Mouse (Mus musculus) ES-Bruce4 (cell line): ENCODE data around the gene Pnp. TPM values are rescaled to one million over a fixed set of nuclear protein-coding genes. Genes with fewer than 3 reads are reported as not detected.
A peak's percentile ranks its signal among the peaks of the same experiment; 100 is the strongest.
"Not testable (repeated sequence)": the region's sequence is repeated elsewhere in the genome, so short reads cannot be mapped to it uniquely, and the experiment has no call there.

Source experiments
- H3K27ac ChIP-seq: 2 replicates; pipeline ENCODE4 v1.5.1; 2012; ENCODE audit warnings: low read length, inconsistent platforms; ENCODE audit not compliant: insufficient read depth
- H3K27me3 ChIP-seq: 2 replicates; pipeline ENCODE4 v1.6.1; 2012; ENCODE audit warnings: mild to moderate bottlenecking, low read length, inconsistent platforms; ENCODE audit not compliant: control insufficient read depth, poor library complexity, insufficient read depth, severe bottlenecking
- H3K36me3 ChIP-seq: 2 replicates; pipeline ENCODE4 v1.6.1; 2012; ENCODE audit warnings: inconsistent platforms, mild to moderate bottlenecking, low read length, moderate library complexity; ENCODE audit not compliant: control insufficient read depth, poor library complexity, insufficient read depth, severe bottlenecking
- H3K4me1 ChIP-seq: one replicate; pipeline ENCODE4 v1.8.1; 2011; ENCODE audit warnings: low read length; ENCODE audit not compliant: control insufficient read depth, insufficient read depth
- H3K4me3 ChIP-seq: 2 replicates; pipeline ENCODE4 v1.5.1; 2011; ENCODE audit warnings: low read depth, mild to moderate bottlenecking, low read length
- H3K9ac ChIP-seq: 2 replicates; pipeline ENCODE4 v1.6.1; 2012; ENCODE audit warnings: low read depth, mild to moderate bottlenecking, inconsistent platforms; ENCODE audit not compliant: poor library complexity, severe bottlenecking
- H3K9me3 ChIP-seq: replicated peaks from 2 replicates; pipeline ENCODE4 v1.6.1; 2012; ENCODE audit warnings: mild to moderate bottlenecking, low read length, inconsistent platforms; ENCODE audit not compliant: control insufficient read depth, poor library complexity, insufficient read depth, severe bottlenecking
- CTCF ChIP-seq: IDR thresholded peaks from one replicate; pipeline ENCODE4 v1.8.1; 2011; ENCODE audit warnings: low read depth, low read length
- EP300 ChIP-seq: IDR thresholded peaks from 2 replicates; pipeline ENCODE4 v1.6.1; 2011; ENCODE audit warnings: low read depth, low read length; ENCODE audit not compliant: insufficient read depth
- POLR2A ChIP-seq: IDR thresholded peaks from one replicate; pipeline ENCODE4 v1.8.1; 2011; ENCODE audit warnings: low read length; ENCODE audit not compliant: insufficient read depth
- polyA plus RNA-seq: library from polyadenylated mRNA; stranded (reverse); fragments of >200 nt; gene quantifications from 2 replicates; pipeline ENCODE4 v1.2.4, GENCODE M21; 2011; ENCODE audit warnings: low read depth; ENCODE audit not compliant: missing spikeins, insufficient read depth, insufficient read length

The Pnp gene
- polyA plus RNA-seq, 1 experiment: 58.9 TPM

DNA sequence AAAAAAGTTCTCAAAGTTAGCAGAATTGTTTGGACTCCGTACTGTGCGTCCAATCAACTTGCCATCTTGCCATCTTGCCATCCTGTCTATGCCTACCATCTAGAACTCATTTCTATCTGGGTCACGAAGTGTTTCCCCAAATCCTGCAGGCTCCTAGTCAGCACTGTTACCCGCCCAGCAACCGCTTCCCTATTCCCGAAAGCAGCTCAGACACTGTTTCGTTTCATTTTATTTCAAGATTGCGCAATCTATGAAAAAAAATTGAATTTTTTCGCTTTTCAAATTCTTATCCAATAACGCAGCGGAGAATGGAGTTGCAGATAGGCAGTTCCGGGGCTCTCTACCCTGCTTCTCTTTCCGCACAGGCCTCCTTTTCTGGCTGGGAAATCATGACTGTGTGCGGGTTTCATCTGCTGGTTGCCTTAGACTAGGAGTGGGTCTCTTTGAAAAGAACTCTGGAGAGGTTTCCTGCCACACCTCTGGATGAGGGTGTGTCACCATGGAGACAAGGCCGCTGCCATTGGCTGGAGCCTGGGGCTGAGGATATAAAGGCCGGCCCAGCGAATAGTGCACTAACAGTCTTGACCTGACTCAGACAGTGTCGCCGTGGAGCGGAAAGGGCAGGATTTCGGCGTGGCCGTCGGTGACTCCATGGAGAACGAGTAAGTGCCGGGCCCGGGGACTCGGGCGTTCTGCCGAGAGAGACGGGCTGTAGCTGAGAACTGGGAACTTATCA lies 13.2 kb downstream of the Pnp start, which contains the start of gene Gm49342:
Gene Gm49342 (plus strand): TSS at position 586 of the 736 bp plus-strand sequence.
- Histone ChIP-seq H3K27ac (peak within 1 kb of the TSS; percentile 77), H3K27me3 (no peaks in the 10 kb centered on the region), H3K4me3 (peak within 1 kb of the TSS; percentile 52), H3K36me3 (no peaks in the 10 kb centered on the region), H3K9ac (peak within 1 kb of the TSS; percentile 57), H3K4me1 (peaks cover 2% of the 10 kb centered on the region), H3K9me3 (no peaks in the 10 kb centered on the region)
- TF ChIP-seq CTCF (no peak), EP300 (0 out of 2 replicates have a peak, but pooled peaks have one; percentile 24), POLR2A (peak; percentile 95)

DNA sequence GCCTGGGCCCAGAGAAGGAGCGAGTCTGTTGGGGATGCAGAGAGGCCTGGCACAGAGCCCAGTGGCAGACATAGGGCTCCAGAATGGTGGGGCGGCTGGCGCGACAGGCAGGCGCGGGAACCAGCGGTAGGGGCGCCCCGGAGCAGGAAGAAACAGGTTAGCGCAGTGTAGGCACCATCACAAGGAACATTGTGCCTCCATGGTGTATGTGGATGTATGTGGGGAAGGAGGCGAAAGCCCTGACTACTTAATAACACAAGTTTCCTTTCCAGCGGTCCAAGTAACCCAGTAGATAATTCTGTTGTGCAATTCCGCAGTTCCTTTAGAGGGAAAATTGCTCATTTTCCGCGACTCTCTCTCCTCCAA lies 13.8 kb downstream of the Pnp start:
- Histone ChIP-seq H3K9ac (peak overlapping the region; percentile 57), H3K4me3 (peak overlapping the region; percentile 52), H3K27ac (peak overlapping the region; percentile 77)
- not testable (repeated sequence) for H3K9me3 ChIP-seq, H3K4me1 ChIP-seq, H3K36me3 ChIP-seq, H3K27me3 ChIP-seq

DNA sequence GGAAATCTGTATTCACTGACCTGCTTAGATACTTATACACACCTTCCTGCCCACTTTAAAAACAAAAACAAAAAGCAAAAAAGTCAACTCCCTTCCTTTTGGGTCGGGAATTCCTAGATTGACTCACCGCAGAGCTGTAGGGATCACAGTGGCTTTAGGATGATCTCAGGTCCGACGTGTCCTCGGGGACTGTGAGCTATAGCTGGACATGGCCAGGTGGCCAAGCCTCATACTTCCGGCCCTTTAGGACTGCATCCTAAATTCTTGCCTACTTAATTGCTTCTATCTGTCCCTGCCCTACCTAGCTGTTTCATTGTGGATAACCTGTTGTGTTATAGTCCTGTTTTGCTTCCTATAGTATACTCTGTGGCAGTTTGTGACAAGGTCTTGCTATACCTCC lies 14.2 kb downstream of the Pnp start:
- not testable (repeated sequence) for H3K4me1 ChIP-seq, H3K36me3 ChIP-seq, H3K27me3 ChIP-seq, H3K9me3 ChIP-seq
- peak overlapping the region; percentile 57 for H3K9ac ChIP-seq
- peak overlapping the region; percentile 52 for H3K4me3 ChIP-seq
- peak overlapping the region; percentile 77 for H3K27ac ChIP-seq

DNA sequence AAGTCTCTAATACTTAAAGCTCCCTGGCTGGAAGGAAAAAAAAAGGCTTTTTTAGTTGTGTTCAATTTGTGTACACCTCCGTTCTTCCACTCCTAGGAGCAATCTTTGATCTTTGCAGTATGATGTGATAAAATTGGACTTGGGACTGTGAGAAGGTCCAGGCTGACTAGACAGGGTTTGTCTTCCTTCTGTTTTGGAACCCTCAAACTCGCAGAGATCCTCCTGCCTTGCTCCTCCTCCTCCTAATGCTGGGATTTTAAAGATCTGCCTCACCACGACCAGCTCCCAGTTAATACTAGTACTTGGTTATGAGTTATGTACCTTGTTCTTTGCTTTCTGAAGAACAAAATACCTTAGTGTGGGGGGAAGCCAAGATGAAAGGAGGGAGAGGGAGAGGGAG lies 14.6 kb downstream of the Pnp start:
- H3K9me3 ChIP-seq, H3K36me3 ChIP-seq, H3K4me1 ChIP-seq, H3K27ac ChIP-seq, H3K27me3 ChIP-seq: not testable (repeated sequence)
- peak overlapping the region; percentile 57; the same call in 1 of the 2 replicates for H3K9ac ChIP-seq
- H3K4me3 ChIP-seq: peak overlapping the region; percentile 54

DNA sequence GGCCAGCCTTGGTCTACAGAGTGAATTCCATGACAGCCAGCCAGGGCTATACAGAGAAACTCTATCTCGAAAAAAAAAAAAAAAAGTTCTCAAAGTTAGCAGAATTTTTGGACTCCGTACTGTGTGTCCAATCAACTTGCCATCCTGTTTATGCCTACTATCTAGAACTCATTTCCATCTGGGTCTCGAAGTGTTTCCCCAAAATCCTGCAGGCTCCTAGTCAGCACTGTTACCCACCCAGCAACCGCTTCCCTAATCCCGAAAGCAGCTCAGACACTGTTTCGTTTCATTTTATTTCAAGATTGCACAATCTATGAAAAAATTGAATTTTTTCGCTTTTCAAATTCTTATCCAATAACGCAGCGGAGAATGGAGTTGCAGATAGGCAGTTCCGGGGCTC lies 24.6 kb downstream of the Pnp start:
- TF ChIP-seq EP300 (no peak), CTCF (no peak), POLR2A (no peak)
- peak overlapping the region; percentile 79; the same call in 1 of the 2 replicates for H3K27ac ChIP-seq
- H3K4me1 ChIP-seq: no peaks in the 10 kb centered on the region
- peaks cover 4% of the 10 kb centered on the region; the same call in 1 of the 2 replicates for H3K36me3 ChIP-seq
- H3K9me3 ChIP-seq: no peaks in the 10 kb centered on the region
- no peak overlapping the region for H3K9ac ChIP-seq
- no peaks in the 10 kb centered on the region for H3K27me3 ChIP-seq
- no peak overlapping the region for H3K4me3 ChIP-seq

DNA sequence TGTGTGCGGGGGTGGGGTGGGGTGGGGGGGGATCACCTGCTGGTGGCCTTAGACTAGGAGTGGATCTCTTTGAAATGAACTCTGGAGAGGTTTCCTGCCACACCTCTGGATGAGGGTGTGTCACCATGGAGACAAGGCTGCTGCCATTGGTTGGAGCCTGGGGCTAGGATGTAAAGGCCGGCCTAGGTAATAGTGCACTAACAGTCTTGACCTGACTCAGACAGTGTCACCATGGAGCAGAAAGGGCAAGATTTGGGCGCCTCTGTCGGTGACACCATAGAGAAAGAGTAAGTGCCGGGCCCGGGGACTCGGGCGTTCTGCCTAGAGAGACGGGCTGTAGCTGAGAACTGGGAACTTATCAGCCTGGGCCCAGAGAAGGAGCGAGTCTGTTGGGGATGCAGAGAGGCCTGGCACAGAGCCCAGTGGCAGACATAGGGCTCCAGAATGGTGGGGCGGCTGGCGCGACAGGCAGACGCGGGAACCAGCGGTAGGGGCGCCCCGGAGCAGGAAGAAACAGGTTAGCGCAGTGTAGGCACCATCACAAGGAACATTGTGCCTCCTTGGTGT lies 25.1 kb downstream of the Pnp start, which contains the start of gene Pnp2:
Gene Pnp2 (plus strand): TSS at position 51 of the 567 bp plus-strand sequence.
- not testable (repeated sequence) for H3K36me3 ChIP-seq, H3K4me1 ChIP-seq, H3K27me3 ChIP-seq, H3K9me3 ChIP-seq
- Histone ChIP-seq H3K9ac (peak within 1 kb of the TSS; percentile 40; the same call in 1 of the 2 replicates), H3K27ac (peak within 1 kb of the TSS; percentile 79), H3K4me3 (peak within 1 kb of the TSS; percentile 19)

DNA sequence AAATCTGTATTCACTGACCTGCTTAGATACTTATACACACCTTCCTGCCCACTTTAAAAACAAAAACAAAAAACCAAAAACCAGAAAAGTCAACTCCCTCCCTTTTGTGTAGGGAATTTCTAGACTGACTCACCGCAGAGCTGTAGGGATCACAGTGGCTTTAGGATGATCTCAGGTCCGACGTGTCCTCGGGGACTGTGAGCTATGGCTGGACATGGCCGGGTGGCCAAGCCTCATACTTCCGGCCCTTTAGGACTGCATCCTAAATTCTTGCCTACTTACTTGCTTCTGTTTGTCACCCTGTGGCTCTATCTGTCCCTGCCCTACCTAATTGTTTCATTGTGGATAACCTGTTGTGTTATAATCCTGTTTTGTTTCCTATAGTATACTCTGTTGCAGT lies 25.8 kb downstream of the Pnp start:
- not testable (repeated sequence) for H3K36me3 ChIP-seq, H3K4me3 ChIP-seq, H3K4me1 ChIP-seq, H3K27me3 ChIP-seq, H3K9me3 ChIP-seq
- Histone ChIP-seq H3K9ac (peak overlapping the region; percentile 40; the same call in 1 of the 2 replicates), H3K27ac (peak overlapping the region; percentile 61)

DNA sequence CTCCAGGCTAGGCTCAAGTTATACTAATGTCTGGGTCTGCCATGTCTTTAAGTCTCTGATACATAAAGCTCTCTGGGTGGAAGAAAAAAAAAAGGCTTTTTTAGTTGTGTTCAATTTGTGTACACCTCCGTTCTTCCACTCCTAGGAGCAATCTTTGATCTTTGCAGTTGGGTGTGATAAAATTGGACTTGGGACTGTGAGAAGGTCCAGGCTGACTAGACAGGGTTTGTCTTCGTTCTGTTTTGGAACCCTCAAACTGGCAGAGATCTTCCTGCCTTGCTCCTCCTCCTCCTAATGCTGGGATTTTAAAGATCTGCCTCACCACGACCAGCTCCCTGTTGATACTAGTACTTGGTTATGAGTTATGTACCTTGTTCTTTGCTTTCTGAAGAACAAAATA lies 26.3 kb downstream of the Pnp start:
- not testable (repeated sequence) for H3K9me3 ChIP-seq, H3K4me1 ChIP-seq, H3K27ac ChIP-seq, H3K36me3 ChIP-seq, H3K27me3 ChIP-seq, H3K4me3 ChIP-seq
- H3K9ac ChIP-seq: 0 out of 2 replicates have a peak overlapping the region, but pooled peaks have one; percentile 40

DNA sequence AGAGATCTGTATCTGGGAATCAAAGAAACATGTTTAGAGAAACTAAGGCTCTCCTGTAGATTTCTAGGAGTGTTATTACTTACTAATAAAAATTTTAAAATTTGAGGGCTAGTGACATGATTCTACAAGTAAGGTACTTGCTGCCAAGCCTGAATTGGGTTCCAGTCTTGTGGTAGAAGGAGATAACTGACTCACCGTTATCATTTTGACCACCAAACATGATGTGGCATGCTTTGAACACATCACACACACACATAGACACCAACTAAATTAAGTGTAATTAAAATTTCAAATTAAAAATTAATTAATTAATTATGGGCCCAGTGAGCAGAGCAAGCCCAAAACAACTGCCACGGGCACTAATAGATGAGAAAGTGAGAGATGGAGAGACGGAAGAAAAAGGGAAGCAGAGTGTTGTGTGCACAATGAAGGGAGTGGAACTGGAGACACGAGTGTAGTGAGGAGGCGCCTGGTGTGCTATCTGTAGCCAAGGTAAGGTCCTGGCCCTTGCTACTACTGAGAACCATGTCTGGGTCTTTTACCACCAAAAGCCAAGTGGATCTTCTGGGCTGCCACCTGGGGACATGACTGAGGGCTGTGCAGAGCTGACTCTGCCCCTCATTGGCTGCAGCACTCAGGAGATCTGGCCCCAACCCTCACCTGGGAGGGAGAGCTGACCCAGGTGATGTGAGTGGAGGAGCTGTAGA lies 27.6 kb downstream of the Pnp start:
- H3K27me3 ChIP-seq, H3K27ac ChIP-seq, H3K36me3 ChIP-seq, H3K9ac ChIP-seq, H3K4me3 ChIP-seq, H3K9me3 ChIP-seq, H3K4me1 ChIP-seq: not testable (repeated sequence)
